Mouse (Mus musculus) liver, embryonic 14.5 days (tissue): Measurements from ENCODE around the gene Trim56. TPM values are rescaled to one million over a fixed set of nuclear protein-coding genes. Genes with fewer than 3 reads are reported as not detected.

Source experiments
- ATAC-seq: fragments of 200-750 bp; cut with Nextera tagmentation; 2 replicates; pipeline ENCODE4 v1.8.0; 2017; ENCODE audit warnings: moderate number of reproducible peaks, mild to moderate bottlenecking, moderate library complexity; ENCODE audit not compliant: insufficient read depth
- DNase-seq, 3 experiments: peaks; one replicate each; pipeline ENCODE4 v3.0.0-alpha.2; 2012 to 2013; ENCODE audit warnings: low read depth in 3 of 3, low spot score in 3 of 3
- H3K27ac ChIP-seq: fragments of 300-500 bp; sonication (generic); 2 replicates; pipeline ENCODE4 v1.5.1; 2014; ENCODE audit warnings: moderate library complexity, mild to moderate bottlenecking, control low read depth, inconsistent platforms
- H3K27me3 ChIP-seq: fragments of 300-500 bp; sonication (generic); 2 replicates; pipeline ENCODE4 v1.6.1; 2014; ENCODE audit warnings: mild to moderate bottlenecking, low read length, moderate library complexity; ENCODE audit not compliant: control insufficient read depth, insufficient read depth
- H3K36me3 ChIP-seq: fragments of 300-500 bp; sonication (generic); replicated peaks from 2 replicates; pipeline ENCODE4 v1.6.1; 2014; ENCODE audit warnings: low read depth; ENCODE audit not compliant: control insufficient read depth, insufficient read depth
- H3K4me1 ChIP-seq, 2 experiments: fragments of 200-500 bp in 1 of 2; fragments of 300-500 bp in 1 of 2; sonication (generic) in 1 of 2; replicated peaks; 2 replicates each; pipeline ENCODE4 v1.6.1; 2012 to 2014; ENCODE audit warnings: antibody characterized with exemption in 1 of 2, inconsistent platforms in 1 of 2, low read length in 1 of 2; ENCODE audit not compliant: control insufficient read depth in 2 of 2, insufficient read depth in 2 of 2
- H3K4me2 ChIP-seq: fragments of 300-500 bp; sonication (generic); 2 replicates; pipeline ENCODE4 v1.6.1; 2014; ENCODE audit warnings: low read depth, mild to moderate bottlenecking, control low read depth, moderate library complexity
- H3K4me3 ChIP-seq, 2 experiments: fragments of 200-500 bp in 1 of 2; fragments of 300-500 bp in 1 of 2; sonication (generic) in 1 of 2; 2 replicates each; pipeline ENCODE4 v1.5.1; 2012 to 2014; ENCODE audit warnings: low read depth in 2 of 2, low read length in 2 of 2, mild to moderate bottlenecking in 2 of 2, control low read depth in 1 of 2, inconsistent platforms in 1 of 2, moderate library complexity in 1 of 2; ENCODE audit not compliant: insufficient read depth in 1 of 2
- H3K9ac ChIP-seq: fragments of 300-500 bp; sonication (generic); replicated peaks from 2 replicates; pipeline ENCODE4 v1.6.1; 2014; ENCODE audit warnings: mild to moderate bottlenecking, control low read depth, moderate library complexity
- H3K9me3 ChIP-seq: fragments of 300-500 bp; sonication (generic); 2 replicates; pipeline ENCODE4 v1.6.1; 2016; ENCODE audit warnings: low read length, mixed read lengths; ENCODE audit not compliant: control insufficient read depth
- CTCF ChIP-seq: IDR thresholded peaks from 2 replicates; pipeline ENCODE4 v1.5.1; 2016; ENCODE audit warnings: antibody characterized with exemption, low read depth, control low read depth
- EP300 ChIP-seq: IDR thresholded peaks from 2 replicates; pipeline ENCODE4 v1.6.1; 2016; ENCODE audit warnings: antibody characterized with exemption, low read depth
- WGBS: fragments of 180-500 bp; shearing (Covaris S2); extraction: QIAGEN DNeasy Blood & Tissue Kit; methylation state at CpG from one replicate; pipeline ENCODE4 v1.1.7; 2014; ENCODE audit not compliant: insufficient replicate concordance; 5-methylcytosine and 5-hydroxymethylcytosine counted together
- polyA plus RNA-seq, 2 experiments: library from polyadenylated mRNA; depleted of rRNA in 1 of 2; stranded (reverse) in 1 of 2; unstranded in 1 of 2; fragments of >200 nt; fragmentation: Nextera tagmentation in 1 of 2; extraction: Ambion mirVana in 1 of 2; gene quantifications; 2 replicates each; pipeline versions ENCODE4 v1.2.1 to v1.2.3; 2012 to 2014

Trim56 gene
- polyA plus RNA-seq, 2 experiments: 5.4 to 7.8 TPM

GRCm38 (mm10) chr5:137078041-137078440 lies 38.0 kb downstream of the Trim56 start:
- Histone ChIP-seq H3K36me3 (no peaks in the 10 kb centered on the region), H3K27ac (no peak overlapping the region), H3K9me3 (no peaks in the 10 kb centered on the region), H3K4me2 (no peak overlapping the region), H3K9ac (no peak overlapping the region), H3K4me3 (no peak overlapping the region), H3K4me1 (peaks cover 2 to 21% of the 10 kb centered on the region in 2 experiments; a peak in 3 of 4 replicates), H3K27me3 (no peaks in the 10 kb centered on the region)
- TF ChIP-seq CTCF (no peak), EP300 (no peak)
- 72% methylated on average over 14 of the region's 14 CpGs for WGBS
- no peak for DNase-seq
- no peak for ATAC-seq

- 72% methylated on average over 7 of the region's 7 CpGs for WGBS
- Histone ChIP-seq H3K36me3 (no peaks in the 10 kb centered on the region), H3K4me3 (no peak overlapping the region), H3K27me3 (no peaks in the 10 kb centered on the region), H3K4me1 (peaks cover 5 to 24% of the 10 kb centered on the region in 2 experiments; a peak in 3 of 4 replicates), H3K4me2 (no peak overlapping the region), H3K27ac (no peak overlapping the region), H3K9me3 (no peaks in the 10 kb centered on the region), H3K9ac (no peak overlapping the region)
- ATAC-seq: no peak
- TF ChIP-seq CTCF (no peak), EP300 (no peak)
- DNase-seq: no peak
Measured at GRCm38 (mm10) chr5:137077187-137077586, 38.8 kb downstream of the Trim56 start.

- Histone ChIP-seq H3K4me2 (no peak overlapping the region), H3K9ac (no peak overlapping the region), H3K36me3 (no peaks in the 10 kb centered on the region), H3K27ac (no peak overlapping the region), H3K9me3 (no peaks in the 10 kb centered on the region), H3K4me1 (peaks cover 6 to 28% of the 10 kb centered on the region in 2 experiments), H3K27me3 (no peaks in the 10 kb centered on the region), H3K4me3 (no peak overlapping the region)
- ATAC-seq: 0 out of 2 replicates have a peak, but pooled peaks have one; percentile 5
- TF ChIP-seq CTCF: no peak
- TF ChIP-seq EP300: no peak
- no peak for DNase-seq
- WGBS: 29% methylated on average over 12 of the region's 12 CpGs
Measured at GRCm38 (mm10) chr5:137076191-137076930, 39.6 kb downstream of the Trim56 start.

GRCm38 (mm10) chr5:137075726-137076125 lies 40.3 kb downstream of the Trim56 start:
- Histone ChIP-seq H3K27ac (no peak overlapping the region), H3K36me3 (no peaks in the 10 kb centered on the region), H3K9ac (no peak overlapping the region), H3K4me1 (peaks cover 6 to 28% of the 10 kb centered on the region in 2 experiments), H3K9me3 (no peaks in the 10 kb centered on the region), H3K27me3 (no peaks in the 10 kb centered on the region), H3K4me3 (no peak overlapping the region), H3K4me2 (no peak overlapping the region)
- TF ChIP-seq CTCF (no peak), EP300 (no peak)
- DNase-seq: no peak
- peak; percentile 17; the same call in 1 of the 2 replicates for ATAC-seq
- WGBS: 43% methylated on average over 6 of the region's 6 CpGs

DNA sequence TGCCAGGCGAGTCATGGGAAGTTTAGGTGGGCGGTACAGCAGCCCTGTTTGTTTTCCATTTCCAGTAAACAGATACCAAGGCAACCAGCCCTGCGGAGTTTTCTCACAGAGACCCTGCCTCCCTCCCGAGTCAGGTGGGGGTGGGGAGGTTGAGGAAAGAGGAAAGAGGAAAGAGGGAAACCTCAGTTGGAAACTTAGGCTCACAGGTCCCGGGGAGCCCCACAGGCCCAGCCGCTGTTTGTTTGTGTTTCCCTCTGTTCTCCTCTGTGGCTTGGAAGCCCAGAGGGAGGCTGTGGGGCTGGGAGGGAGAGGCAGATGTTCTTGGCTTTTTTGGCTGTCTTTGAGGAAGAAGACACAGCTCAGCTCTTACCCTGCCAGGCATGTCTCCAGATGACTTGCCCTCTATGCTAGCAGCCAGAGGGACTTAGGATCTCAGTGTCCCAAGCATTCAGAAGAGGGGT lies 41.8 kb downstream of the Trim56 start:
- H3K4me1 ChIP-seq: peaks cover 6 to 26% of the 10 kb centered on the region in 2 experiments
- WGBS: 57% methylated on average over 6 of the region's 6 CpGs
- TF ChIP-seq EP300: no peak
- no peak for TF ChIP-seq CTCF
- no peaks in the 10 kb centered on the region for H3K9me3 ChIP-seq
- no peaks in the 10 kb centered on the region for H3K27me3 ChIP-seq
- H3K36me3 ChIP-seq: no peaks in the 10 kb centered on the region
- ATAC-seq (no peak), DNase-seq (no peak)
- no peak overlapping the region for H3K27ac ChIP-seq
- H3K9ac ChIP-seq: no peak overlapping the region
- no peak overlapping the region for H3K4me3 ChIP-seq
- H3K4me2 ChIP-seq: no peak overlapping the region
